Mouse (Mus musculus): ENCODE data around the gene H3f3a. TPM values are rescaled to one million over a fixed set of nuclear protein-coding genes. Genes with fewer than 3 reads are reported as not detected.

The H3f3a gene
- total and polyA plus RNA-seq, 3 experiments, result 571 to 1,420 (median 715) TPM

DNA sequence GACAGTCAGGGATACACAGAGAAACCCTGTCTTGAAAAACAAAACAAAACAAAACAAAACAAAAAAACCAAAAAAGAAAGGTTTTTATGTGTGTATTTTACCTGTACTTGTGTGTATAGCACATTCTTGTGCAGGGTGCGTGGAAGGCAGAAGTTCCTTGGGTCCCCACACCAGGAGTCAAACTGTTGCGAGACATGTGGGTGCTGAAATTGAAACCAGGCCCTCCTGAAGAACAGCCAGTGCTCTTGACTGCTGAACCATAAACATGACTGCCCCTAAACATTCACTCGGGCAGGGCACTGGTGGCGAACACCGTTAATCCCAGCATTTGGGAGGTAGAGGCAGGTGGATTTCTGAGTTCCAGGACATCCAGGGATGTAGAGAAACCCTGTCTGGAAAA, 13.7 kb downstream of the H3f3a start:
- no peaks in the 10 kb centered on the region for H3K79me2 ChIP-seq (replicated peaks; ENCODE audit: control insufficient read depth, extremely low read depth, insufficient read depth, poor library complexity, severe bottlenecking)
- peaks cover 30 to 48% of the 10 kb centered on the region in 2 experiments for H3K36me3 ChIP-seq (replicated peaks in 1 of 2; ENCODE audit: control insufficient read depth in 1 of 2, insufficient read depth in 1 of 2, low read length in 1 of 2)
- no peak overlapping the region for H3K27ac ChIP-seq (ENCODE audit: insufficient read depth, low read depth)
- H3K9ac ChIP-seq (ENCODE audit: insufficient read depth, low read depth), result no peak overlapping the region
- H3K4me3 ChIP-seq (replicated peaks in 1 of 3; ENCODE audit: low read depth in 2 of 3, low read length in 2 of 3, poor library complexity in 1 of 3), result no peak overlapping the region
- no peaks in the 10 kb centered on the region for H3K27me3 ChIP-seq (replicated peaks)
- no peaks in the 10 kb centered on the region for H3K9me3 ChIP-seq (replicated peaks; ENCODE audit: low read length)
- DNase-seq (ENCODE audit: extremely low read depth), result no peak
- in situ Hi-C loops (cut with MboI; ENCODE audit: low pct_ligation_motif_present, low pct_unique_long_range_greater_than_20kb, low sequenced_read_pairs) (no loop called here), dilution Hi-C loops (cut with MboI; ENCODE audit: extremely low pct_ligation_motif_present, extremely low pct_unique_long_range_greater_than_20kb, low sequenced_read_pairs) (no loop called here)
- H3K4me1 ChIP-seq (ENCODE audit: control insufficient read depth in 1 of 2, insufficient read depth in 2 of 2), result peaks cover 6 to 8% of the 10 kb centered on the region in 2 experiments; a peak in 2 of 4 replicates
- TF ChIP-seq RAD21 (IDR thresholded peaks at IDR 0.05; ENCODE audit: low read depth, low read length), result no peak
- no peak for TF ChIP-seq SMC3 (IDR thresholded peaks at IDR 0.05; ENCODE audit: low read depth, low read length)
- TF ChIP-seq MEF2A (IDR thresholded peaks at IDR 0.05; ENCODE audit: borderline replicate concordance, low read depth, low read length), result no peak
- TF ChIP-seq MAX (IDR thresholded peaks at IDR 0.05; ENCODE audit: low read length), result no peak
- TF ChIP-seq CHD1 (IDR thresholded peaks at IDR 0.05; ENCODE audit: low read depth, low read length), result no peak
- TF ChIP-seq GABPA (IDR thresholded peaks at IDR 0.05; ENCODE audit: insufficient replicate concordance, low read depth, low read length), result no peak
- TF ChIP-seq CHD2 (IDR thresholded peaks at IDR 0.05; ENCODE audit: low read length), result no peak
- TF ChIP-seq POLR2A (IDR thresholded peaks at IDR 0.05; ENCODE audit: low read depth, low read length), result no peak
- no peak for TF ChIP-seq TBP (conservative IDR thresholded peaks at IDR 0.05; ENCODE audit: low read depth, low read length)
- no peak for TF ChIP-seq NRF1 (IDR thresholded peaks at IDR 0.05; ENCODE audit: low read depth, low read length)
- TF ChIP-seq ZKSCAN1 (IDR thresholded peaks at IDR 0.05; ENCODE audit: borderline replicate concordance, low read depth, low read length), result no peak
- TF ChIP-seq NELFE (IDR thresholded peaks at IDR 0.05; ENCODE audit: low read depth, low read length), result no peak
- TF ChIP-seq MYC (IDR thresholded peaks at IDR 0.05; ENCODE audit: low read depth, low read length), result no peak
- TF ChIP-seq HCFC1 (IDR thresholded peaks at IDR 0.05; ENCODE audit: low read depth, low read length), result no peak
- TF ChIP-seq TCF12 (IDR thresholded peaks at IDR 0.05; ENCODE audit: low read depth, low read length), result no peak
- no peak for TF ChIP-seq RCOR1 (conservative IDR thresholded peaks at IDR 0.05; ENCODE audit: low read depth, low read length)
- TF ChIP-seq CTCF (conservative IDR thresholded peaks at IDR 0.05 in 1 of 2, IDR thresholded peaks at IDR 0.05 in 1 of 2; ENCODE audit: low read depth in 2 of 2, low read length in 2 of 2), result no peak
- no peak for TF ChIP-seq USF2 (conservative IDR thresholded peaks at IDR 0.05; ENCODE audit: low read depth, low read length)
- TF ChIP-seq MAZ (IDR thresholded peaks at IDR 0.05; ENCODE audit: low read depth, low read length), result no peak
- no peak for TF ChIP-seq USF1 (IDR thresholded peaks at IDR 0.05; ENCODE audit: low read depth, low read length)
- H3K4me2 ChIP-seq (ENCODE audit: insufficient read depth, low read depth, poor library complexity, severe bottlenecking), result no peak overlapping the region

DNA sequence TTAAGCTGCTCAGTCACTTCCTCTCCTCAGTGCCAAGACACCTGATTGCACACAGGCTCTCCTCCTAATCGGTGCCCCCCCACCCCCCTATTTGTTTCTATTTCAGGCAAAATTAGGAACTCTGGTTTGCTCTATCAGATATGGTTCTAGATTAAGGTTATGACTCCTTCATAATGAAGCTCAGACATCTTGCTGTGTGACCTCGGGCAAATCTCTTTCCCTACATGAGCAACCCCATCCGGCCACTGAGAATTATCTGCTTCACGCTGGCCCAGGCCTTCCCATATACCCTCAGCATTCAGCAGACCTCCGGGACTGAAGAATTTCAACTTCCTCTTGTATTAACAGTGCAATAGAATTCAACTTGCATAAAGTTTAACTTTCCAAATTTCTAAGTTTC, 14.5 kb downstream of the H3f3a start:
- H3K9me3 ChIP-seq (replicated peaks; ENCODE audit: low read length), result no peaks in the 10 kb centered on the region
- TF ChIP-seq SMC3 (IDR thresholded peaks at IDR 0.05; ENCODE audit: low read depth, low read length), result no peak
- dilution Hi-C loops (cut with MboI; ENCODE audit: extremely low pct_ligation_motif_present, extremely low pct_unique_long_range_greater_than_20kb, low sequenced_read_pairs) (no loop called here), in situ Hi-C loops (cut with MboI; ENCODE audit: low pct_ligation_motif_present, low pct_unique_long_range_greater_than_20kb, low sequenced_read_pairs) (no loop called here)
- H3K27ac ChIP-seq (ENCODE audit: insufficient read depth, low read depth), result no peak overlapping the region
- no peaks in the 10 kb centered on the region for H3K79me2 ChIP-seq (replicated peaks; ENCODE audit: control insufficient read depth, extremely low read depth, insufficient read depth, poor library complexity, severe bottlenecking)
- H3K4me3 ChIP-seq (replicated peaks in 1 of 3; ENCODE audit: low read depth in 2 of 3, low read length in 2 of 3, poor library complexity in 1 of 3), result no peak overlapping the region
- H3K9ac ChIP-seq (ENCODE audit: insufficient read depth, low read depth), result no peak overlapping the region
- peaks cover 6 to 8% of the 10 kb centered on the region in 2 experiments; a peak in 2 of 4 replicates for H3K4me1 ChIP-seq (ENCODE audit: control insufficient read depth in 1 of 2, insufficient read depth in 2 of 2)
- no peak overlapping the region for H3K4me2 ChIP-seq (ENCODE audit: insufficient read depth, low read depth, poor library complexity, severe bottlenecking)
- H3K27me3 ChIP-seq (replicated peaks), result no peaks in the 10 kb centered on the region
- DNase-seq (ENCODE audit: extremely low read depth), result no peak
- peaks cover 24 to 40% of the 10 kb centered on the region in 2 experiments for H3K36me3 ChIP-seq (replicated peaks in 1 of 2; ENCODE audit: control insufficient read depth in 1 of 2, insufficient read depth in 1 of 2, low read length in 1 of 2)

Data from CH12.LX (cell line).